Mouse (Mus musculus) lung, adult 18-20 months (tissue): ENCODE measurements around the gene Gm38394.
"Not testable (repeated sequence)": the region's sequence is repeated elsewhere in the genome, so short reads cannot be mapped to it uniquely, and the experiment has no call there.

ENCODE experiments used
- DNase-seq, 2 experiments: peaks; one replicate each; pipeline ENCODE4 v3.0.0; 2022; ENCODE audit warnings: mixed read lengths in 2 of 2

Gene Gm38394

DNA sequence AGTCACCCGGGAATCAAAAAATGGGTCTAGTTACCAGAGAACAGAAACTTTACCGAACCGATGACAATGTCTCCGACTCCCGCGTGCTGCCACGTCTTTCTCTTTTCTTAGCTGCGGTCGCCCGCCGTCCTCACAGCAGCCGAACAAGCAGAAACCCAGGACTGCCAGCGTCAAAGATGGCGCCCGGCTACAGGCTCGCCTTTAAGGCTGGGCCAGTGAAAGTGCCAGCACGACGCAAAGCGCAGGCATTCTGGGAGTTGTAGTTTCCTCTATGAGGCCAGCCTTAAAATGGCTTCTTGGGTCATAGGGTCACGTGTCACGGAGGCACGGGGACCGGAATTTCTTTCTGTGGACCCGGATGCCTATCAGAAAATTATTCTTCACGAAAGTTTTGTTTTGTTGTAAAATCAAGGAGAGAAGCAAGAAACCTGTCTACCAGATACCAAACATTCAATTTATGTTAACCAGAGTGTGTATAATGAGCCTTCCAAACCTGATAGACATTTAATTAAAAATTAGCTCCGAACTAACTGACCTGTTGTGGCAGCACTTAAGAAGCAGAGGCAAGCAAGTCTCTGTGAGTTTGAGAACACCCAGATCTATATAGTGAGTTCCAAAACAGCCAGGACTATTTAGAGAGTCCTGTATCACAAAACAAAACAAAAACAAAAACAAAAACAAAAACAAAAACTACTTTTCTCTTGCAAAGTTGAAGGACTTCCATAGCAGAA lies at the start of gene Gm38394:
Gm38394 (minus strand) TSS at position 116 of the 731 bp plus-strand sequence.
- peak; percentile 94 to 96 for DNase-seq

- no peak for DNase-seq
Observed at GRCm38 (mm10) chr1:133710895-133711294, 49.8 kb upstream of the Gm38394 start.

GRCm38 (mm10) chr1:133709292-133709691 lies 48.2 kb upstream of the Gm38394 start:
- DNase-seq, result no peak

DNA sequence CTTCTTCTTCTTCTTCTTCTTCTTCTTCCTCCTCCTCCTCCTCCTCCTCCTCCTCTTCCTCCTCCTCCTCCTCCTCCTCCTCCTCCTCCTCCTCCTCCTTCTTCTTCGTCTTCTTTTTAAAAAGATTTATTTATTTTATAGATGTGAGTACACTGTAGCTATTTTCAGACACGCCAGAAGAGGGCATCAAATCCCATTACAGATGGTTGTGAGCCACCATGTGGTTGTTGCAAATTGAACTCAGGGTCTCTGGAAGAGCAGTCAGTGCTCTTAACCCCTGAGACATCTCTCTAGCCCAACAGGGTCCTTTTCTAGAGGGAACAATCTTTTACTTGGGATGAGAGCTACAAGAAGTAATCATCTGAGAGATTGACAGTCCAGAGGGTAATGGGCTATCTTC lies 40.7 kb upstream of the Gm38394 start:
- DNase-seq, result not testable (repeated sequence)

DNA sequence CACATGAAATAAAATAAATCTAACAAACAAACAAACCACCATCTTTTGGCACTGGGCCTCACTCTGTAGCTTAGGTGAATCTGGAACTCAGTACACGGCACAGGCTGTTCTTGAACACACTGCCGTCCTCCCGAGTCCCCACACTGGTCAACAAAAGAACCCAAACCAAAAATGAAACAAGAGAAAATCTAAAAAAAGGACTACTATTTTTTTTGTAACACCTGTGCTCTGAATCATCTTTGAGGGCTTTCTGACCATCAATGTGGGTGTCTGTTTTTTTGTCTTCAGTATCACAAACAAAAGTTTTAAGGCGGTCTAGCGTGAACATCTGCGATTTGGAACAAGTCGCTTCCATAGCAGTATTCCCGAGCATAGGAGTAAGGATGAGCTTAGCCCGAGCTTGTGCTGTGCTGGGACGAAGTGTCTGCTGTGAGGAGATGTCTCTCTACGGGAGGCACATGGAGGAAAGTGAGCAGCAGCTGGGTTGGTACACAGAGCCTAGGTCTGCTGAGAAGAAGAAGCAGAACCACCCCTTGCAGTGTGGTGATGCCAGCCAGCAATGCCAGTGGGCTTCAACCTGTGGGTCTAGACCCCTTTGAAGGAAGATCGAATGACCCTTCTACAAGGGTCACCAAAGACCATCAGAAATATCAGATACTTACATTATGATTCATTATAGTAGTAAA lies 37.0 kb upstream of the Gm38394 start:
- DNase-seq, result no peak

- peak; percentile 88 to 90 for DNase-seq
Observed at GRCm38 (mm10) chr1:133695901-133696300, 34.8 kb upstream of the Gm38394 start.

DNA sequence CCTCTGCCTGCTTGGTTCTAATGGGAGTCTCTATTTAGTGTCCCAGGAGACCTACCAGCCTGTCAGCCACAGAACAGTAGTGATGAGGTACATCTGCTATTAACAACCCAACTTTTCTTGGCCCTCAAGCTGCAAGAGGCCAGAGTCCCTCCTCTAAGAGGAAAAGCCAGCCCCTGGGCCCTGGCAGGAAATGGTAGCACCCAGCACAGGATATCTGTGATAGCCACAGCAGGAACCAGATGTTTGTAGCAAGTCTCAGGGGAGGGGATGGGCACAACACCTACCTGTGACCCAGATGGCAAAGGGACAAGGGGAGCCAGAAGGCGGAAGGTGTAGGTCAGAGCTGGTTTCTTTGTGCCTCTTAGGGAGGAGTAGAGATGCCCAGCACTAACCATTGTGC lies 33.8 kb upstream of the Gm38394 start:
- DNase-seq, result peak; percentile 29 to 40

GRCm38 (mm10) chr1:133694301-133694700 lies 33.2 kb upstream of the Gm38394 start:
- DNase-seq, result no peak

GRCm38 (mm10) chr1:133693536-133694114 lies 32.5 kb upstream of the Gm38394 start:
- no peak for DNase-seq

DNA sequence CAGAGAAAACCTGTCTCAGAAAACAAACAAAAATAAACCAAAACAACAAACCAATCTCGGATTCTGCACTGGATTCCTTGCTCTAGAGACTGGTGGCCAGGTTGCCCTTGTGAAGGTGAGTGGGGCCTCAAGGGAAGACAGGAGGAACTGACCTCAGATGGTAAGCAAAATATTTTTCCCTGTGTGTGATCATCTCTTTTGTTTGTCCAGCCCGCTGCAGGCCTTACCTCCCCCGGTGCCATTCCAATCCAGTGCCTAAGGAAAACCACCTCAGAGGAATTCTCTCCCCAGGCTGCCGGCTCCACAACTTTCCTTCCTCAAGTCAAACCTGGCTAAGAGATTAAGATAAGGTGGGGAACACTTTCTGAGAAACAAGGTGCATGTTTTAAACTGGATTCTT lies 31.1 kb upstream of the Gm38394 start:
- DNase-seq, result no peak

- DNase-seq, result no peak
Observed at GRCm38 (mm10) chr1:133691046-133691445, 29.9 kb upstream of the Gm38394 start.

DNA sequence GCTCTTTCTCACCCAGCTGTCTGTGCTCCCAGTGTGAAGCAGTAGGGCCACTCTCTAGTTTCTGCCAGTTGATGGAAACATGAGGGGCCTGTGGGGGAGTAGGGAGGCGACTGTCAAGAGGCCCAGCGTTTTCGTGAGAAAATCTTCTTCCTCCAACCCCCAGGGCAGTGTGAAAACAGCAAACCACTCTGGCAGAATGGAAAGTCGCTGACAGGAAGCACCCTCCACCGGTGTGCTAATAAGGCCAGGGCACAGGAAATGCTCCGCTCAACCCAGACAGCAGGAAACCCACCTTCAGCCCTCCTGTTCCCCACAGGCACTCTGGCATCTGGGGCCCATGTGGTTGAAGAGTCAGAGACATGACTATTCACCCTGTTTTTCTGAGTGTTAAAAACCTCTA lies 28.8 kb upstream of the Gm38394 start, which contains the start of gene Lax1:
Lax1 (minus strand) TSS at position 212 of the 400 bp plus-strand sequence.
- peak; percentile 16 to 33 for DNase-seq

DNA sequence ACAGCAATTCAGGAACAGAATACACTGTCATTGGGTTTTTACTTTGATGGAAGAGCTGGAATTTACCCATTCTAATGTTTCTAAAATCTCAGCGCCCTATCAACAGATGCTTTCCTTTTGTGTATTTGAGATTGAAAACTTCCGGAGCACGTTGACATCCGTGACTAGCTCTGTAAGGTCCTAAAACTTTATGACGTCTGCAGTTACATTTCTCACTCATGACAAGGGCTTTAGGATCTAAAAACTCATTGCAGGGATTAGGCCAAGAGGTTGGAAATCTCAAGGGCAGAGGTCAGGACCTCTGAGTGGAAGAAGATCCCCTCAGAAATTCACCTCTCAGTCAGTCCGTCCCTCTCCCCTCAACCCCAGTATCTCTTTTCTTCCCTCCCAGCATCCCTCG lies 27.2 kb upstream of the Gm38394 start:
- DNase-seq, result no peak

GRCm38 (mm10) chr1:133685749-133686519 lies 24.8 kb upstream of the Gm38394 start:
- peak; percentile 79 to 83 for DNase-seq

- DNase-seq, result no peak
Observed at GRCm38 (mm10) chr1:133671801-133672200, 10.7 kb upstream of the Gm38394 start.

DNA sequence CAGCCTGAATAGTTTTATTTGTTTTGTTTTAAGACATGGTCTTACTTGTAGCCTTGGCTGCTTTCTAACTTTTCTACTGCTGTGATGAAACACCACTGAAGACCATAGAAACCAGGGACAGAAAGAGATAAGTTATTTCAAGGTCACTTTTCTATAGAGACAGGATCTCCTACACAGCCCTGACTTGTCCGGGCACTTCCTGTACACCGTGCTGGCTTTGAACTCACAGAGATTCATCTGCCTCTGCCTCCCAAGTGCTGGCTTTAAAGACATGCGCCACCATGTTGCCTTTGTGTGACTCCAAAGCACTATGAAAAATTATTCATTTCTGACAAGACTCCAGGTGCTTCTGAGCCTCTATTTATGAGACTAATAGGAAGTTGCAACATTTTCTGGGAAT lies 10.1 kb upstream of the Gm38394 start:
- DNase-seq, result no peak

- DNase-seq, result no peak
Observed at GRCm38 (mm10) chr1:133670776-133671175, 9.7 kb upstream of the Gm38394 start.

DNA sequence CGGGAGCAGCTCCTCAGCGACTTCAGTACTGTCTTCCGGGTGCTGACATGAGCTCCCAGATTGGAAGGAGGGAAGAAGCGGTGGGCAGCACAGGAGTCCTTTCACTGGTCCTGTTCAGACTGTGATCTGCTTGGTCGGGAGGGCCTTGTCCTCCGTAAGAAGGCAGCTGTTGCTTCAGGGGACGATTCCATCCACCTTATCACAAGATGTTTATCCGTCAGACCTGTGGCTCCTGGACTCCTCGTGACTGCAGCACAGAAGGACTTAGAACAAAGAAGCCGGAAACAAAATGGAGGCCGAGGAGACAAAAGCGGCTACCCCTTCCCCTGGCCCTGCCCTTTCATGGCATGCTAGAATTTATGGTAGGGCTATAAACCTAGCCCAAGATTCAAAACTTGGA lies 9.1 kb upstream of the Gm38394 start:
- no peak for DNase-seq

- DNase-seq, result no peak
Observed at GRCm38 (mm10) chr1:133668618-133669017, 7.5 kb upstream of the Gm38394 start.

- DNase-seq, result no peak
Observed at GRCm38 (mm10) chr1:133667721-133668120, 6.6 kb upstream of the Gm38394 start.

DNA sequence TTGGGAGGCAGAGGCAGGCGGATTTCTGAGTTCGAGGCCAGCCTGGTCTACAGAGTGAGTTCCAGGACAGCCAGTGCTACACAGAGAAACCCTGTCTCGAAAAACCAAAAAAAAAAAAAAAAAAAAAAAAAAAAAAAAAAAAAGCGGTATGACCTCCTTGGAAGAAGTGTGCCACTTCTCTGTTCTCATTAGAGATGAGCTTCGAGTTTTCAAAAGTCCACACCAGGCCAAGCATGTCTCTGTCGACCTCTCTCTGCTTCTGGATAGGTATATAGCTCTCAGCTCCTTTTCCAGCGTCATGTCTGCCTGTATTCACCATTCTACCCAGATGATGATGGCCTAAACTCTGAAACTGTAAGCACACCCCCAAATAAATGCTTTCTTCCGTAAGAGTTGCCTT lies 4.6 kb upstream of the Gm38394 start:
- not testable (repeated sequence) for DNase-seq

DNA sequence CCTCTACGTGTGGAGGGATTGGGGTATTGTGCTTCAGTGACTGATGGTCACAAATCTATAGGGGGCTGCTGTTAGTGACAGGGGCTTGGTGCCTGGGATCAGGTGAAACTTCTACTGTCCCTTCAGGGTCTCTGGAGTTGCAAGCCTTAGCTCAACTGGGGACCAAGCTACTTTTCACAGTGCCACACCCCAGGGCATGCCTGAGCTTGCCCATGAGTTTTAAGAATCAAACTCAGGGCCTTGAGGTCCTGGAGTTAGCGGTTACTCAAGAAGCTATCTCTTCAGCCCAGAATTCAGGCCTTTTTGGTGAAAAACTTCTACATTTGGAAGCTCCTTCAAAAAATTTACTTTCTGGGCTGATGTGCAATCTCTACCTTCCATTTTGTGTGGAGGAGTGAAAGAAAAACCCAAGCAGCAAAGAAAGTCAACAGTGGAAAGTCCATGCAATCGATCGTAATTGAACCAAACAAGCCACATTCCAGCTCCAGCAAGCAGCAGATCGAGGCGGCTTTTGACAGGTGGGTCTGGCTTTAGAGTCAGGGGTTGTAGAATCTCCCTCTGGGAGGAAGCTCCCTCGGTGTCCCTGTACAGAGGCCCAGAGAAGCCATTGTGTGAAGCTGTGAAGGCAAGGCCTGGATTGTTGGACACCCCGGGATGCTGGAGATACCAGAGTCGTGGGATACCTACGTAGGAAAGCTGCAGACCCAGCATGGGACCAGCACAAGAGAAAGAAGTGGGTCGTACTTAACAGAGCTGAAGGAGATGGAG lies 3.3 kb upstream of the Gm38394 start:
- DNase-seq, result no peak
